Mouse (Mus musculus) G1E (cell line): ENCODE data around the gene Phactr3.

Source experiments
- CTCF ChIP-seq: IDR thresholded peaks from 2 replicates; pipeline ENCODE4 v1.5.1; 2012; ENCODE audit warnings: low read depth, low read length, inconsistent platforms, mixed read lengths
- GATA1 ChIP-seq: IDR thresholded peaks from 2 replicates; pipeline ENCODE4 v1.6.1; 2012; ENCODE audit warnings: borderline replicate concordance, low read length, inconsistent platforms, mixed read lengths
- GATA2 ChIP-seq: IDR thresholded peaks from 2 replicates; pipeline ENCODE4 v1.6.1; 2012; ENCODE audit warnings: low read depth, low read length, inconsistent platforms, borderline replicate concordance
- POLR2AphosphoS5 ChIP-seq: IDR thresholded peaks from 2 replicates; pipeline ENCODE4 v1.6.1; 2012; ENCODE audit warnings: low read depth, low read length, inconsistent platforms; ENCODE audit not compliant: insufficient replicate concordance
- TAL1 ChIP-seq: conservative IDR thresholded peaks from 2 replicates; pipeline ENCODE4 v1.6.1; 2012; ENCODE audit warnings: low read depth, low read length, inconsistent platforms, mixed read lengths

- TF ChIP-seq CTCF: no peak
- TF ChIP-seq TAL1: no peak
- TF ChIP-seq POLR2AphosphoS5: no peak
- TF ChIP-seq GATA2: no peak
- no peak for TF ChIP-seq GATA1
Measured at GRCm38 (mm10) chr2:178154129-178154528, 35.4 kb downstream of the Phactr3 start.
